Mouse (Mus musculus): ENCODE data around the gene Olfr95.

GRCm38 (mm10) chr17:37193032-37193431 lies 19.9 kb downstream of the Olfr95 start:
- TF ChIP-seq CTCF (conservative IDR thresholded peaks at IDR 0.05; ENCODE audit: insufficient read depth, insufficient read length, low read depth, low read length) = no peak
- TF ChIP-seq POLR2A (IDR thresholded peaks at IDR 0.05; ENCODE audit: low read depth, low read length) = no peak
